Mouse (Mus musculus) MEL (cell line): ENCODE measurements around the gene Fhad1.

Experiments used
- CHD1 ChIP-seq: IDR thresholded peaks from 2 replicates; pipeline ENCODE4 v1.6.1; 2012; ENCODE audit warnings: low read depth, mild to moderate bottlenecking, inconsistent platforms, low read length, improper control_type of control experiment
- MAFK ChIP-seq: IDR thresholded peaks from 2 replicates; pipeline ENCODE4 v1.6.1; 2011; ENCODE audit warnings: low read depth, mild to moderate bottlenecking, low read length, improper control_type of control experiment, borderline replicate concordance
- POLR2A ChIP-seq, 2 experiments: IDR thresholded peaks; 2 replicates each; pipeline ENCODE4 v1.6.1; 2011 to 2012; ENCODE audit warnings: low read length in 2 of 2, mild to moderate bottlenecking in 2 of 2, control low read depth in 1 of 2, improper control_type of control experiment in 1 of 2, low read depth in 1 of 2, moderate library complexity in 1 of 2; ENCODE audit not compliant: control insufficient read depth in 1 of 2, insufficient read depth in 1 of 2, poor library complexity in 1 of 2
- USF1 ChIP-seq: IDR thresholded peaks from 2 replicates; pipeline ENCODE4 v1.6.1; 2014; ENCODE audit warnings: low read depth, mild to moderate bottlenecking, inconsistent platforms, low read length, improper control_type of control experiment, moderate library complexity

DNA sequence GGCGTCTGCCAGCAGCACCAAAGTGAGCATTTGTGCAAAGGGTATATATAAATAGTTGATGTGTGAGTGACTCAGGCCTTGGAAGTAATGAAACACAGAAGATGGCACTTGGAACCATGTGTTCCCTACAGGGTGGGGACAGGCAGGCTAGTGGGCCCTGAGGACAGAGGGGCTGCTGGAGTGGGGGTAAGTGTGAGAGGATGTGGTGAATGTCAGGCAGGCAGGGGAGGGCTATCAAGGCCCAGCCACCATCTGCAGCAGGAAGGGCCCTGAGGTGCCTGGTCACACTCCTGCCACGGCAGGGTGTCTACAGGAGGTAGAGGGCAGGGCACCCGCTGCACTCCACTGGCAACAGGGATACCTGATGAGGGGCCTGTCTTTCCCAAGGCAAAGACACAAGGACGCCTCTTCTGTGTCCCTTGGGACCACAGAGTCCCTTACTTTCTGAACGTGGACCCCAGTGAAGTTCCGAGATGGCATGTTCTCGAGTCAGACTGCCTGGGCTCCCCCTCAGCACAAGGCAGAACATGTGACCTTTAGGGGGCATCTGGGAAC is 151.1 kb downstream of the Fhad1 start:
- TF ChIP-seq POLR2A (IDR thresholded peaks at IDR 0.05; ENCODE audit: control insufficient read depth in 1 of 2, insufficient read depth in 1 of 2, low read depth in 1 of 2, low read length in 2 of 2, poor library complexity in 1 of 2): no peak
- TF ChIP-seq MAFK: no peak
- TF ChIP-seq CHD1: no peak
- TF ChIP-seq USF1: no peak
